Mouse (Mus musculus) midbrain, postnatal 0 days (tissue): ENCODE measurements at regions not wholly inside any gene's neighbourhood (a gene's known extent, or its start where the extent isn't known, plus 50 kb on each side); places are given as distances from the start of the nearest gene placed in this dataset.
"Not testable (repeated sequence)": the region's sequence is repeated elsewhere in the genome, so short reads cannot be mapped to it uniquely, and the experiment has no call there.

Experiments
- ATAC-seq: fragments of 200-750 bp; cut with Nextera tagmentation; 2 replicates; pipeline ENCODE4 v1.8.0; 2017; ENCODE audit warnings: moderate number of reproducible peaks, mild to moderate bottlenecking, moderate TSS enrichment, moderate library complexity; ENCODE audit not compliant: low FRiP score
- DNase-seq: peaks from one replicate; pipeline ENCODE4 v3.0.0-alpha.2; 2015; ENCODE audit warnings: low spot score
- H3K27ac ChIP-seq: fragments of 300-500 bp; sonication (generic); 2 replicates; pipeline ENCODE4 v1.5.1; 2014; ENCODE audit warnings: low read depth, mild to moderate bottlenecking, low read length, mixed read lengths
- H3K27me3 ChIP-seq: fragments of 300-500 bp; sonication (generic); 2 replicates; pipeline ENCODE4 v1.6.1; 2014; ENCODE audit warnings: low read length, control low read depth, mixed read lengths; ENCODE audit not compliant: insufficient read depth
- H3K36me3 ChIP-seq: fragments of 300-500 bp; sonication (generic); 2 replicates; pipeline ENCODE4 v1.6.1; 2014; ENCODE audit warnings: low read length, control low read depth, mixed read lengths; ENCODE audit not compliant: insufficient read depth
- H3K4me1 ChIP-seq: fragments of 300-500 bp; sonication (generic); 2 replicates; pipeline ENCODE4 v1.6.1; 2014; ENCODE audit warnings: mild to moderate bottlenecking, control low read depth, antibody characterized with exemption, low read length, mixed read lengths; ENCODE audit not compliant: insufficient read depth
- H3K4me2 ChIP-seq: fragments of 300-500 bp; sonication (generic); 2 replicates; pipeline ENCODE4 v1.6.1; 2014; ENCODE audit warnings: low read depth, mild to moderate bottlenecking, low read length, mixed read lengths; ENCODE audit not compliant: poor library complexity, severe bottlenecking
- H3K4me3 ChIP-seq: fragments of 300-500 bp; sonication (generic); 2 replicates; pipeline ENCODE4 v1.5.1; 2014; ENCODE audit warnings: low read depth, mild to moderate bottlenecking, low read length, moderate library complexity
- H3K9ac ChIP-seq: fragments of 300-500 bp; sonication (generic); replicated peaks from 2 replicates; pipeline ENCODE4 v1.6.1; 2014; ENCODE audit warnings: mild to moderate bottlenecking, low read length, moderate library complexity, mixed read lengths; ENCODE audit not compliant: poor library complexity, severe bottlenecking
- H3K9me3 ChIP-seq: fragments of 300-500 bp; sonication (generic); 2 replicates; pipeline ENCODE4 v1.6.1; 2016; ENCODE audit warnings: low read length, control low read depth
- CTCF ChIP-seq: IDR thresholded peaks from 2 replicates; pipeline ENCODE4 v1.5.1; 2016; ENCODE audit warnings: antibody characterized with exemption, mild to moderate bottlenecking
- WGBS: fragments of 180-500 bp; shearing (Covaris S2); extraction: QIAGEN DNeasy Blood & Tissue Kit; methylation state at CpG from one replicate; pipeline ENCODE4 v1.1.7; 2014; 5-methylcytosine and 5-hydroxymethylcytosine counted together

DNA sequence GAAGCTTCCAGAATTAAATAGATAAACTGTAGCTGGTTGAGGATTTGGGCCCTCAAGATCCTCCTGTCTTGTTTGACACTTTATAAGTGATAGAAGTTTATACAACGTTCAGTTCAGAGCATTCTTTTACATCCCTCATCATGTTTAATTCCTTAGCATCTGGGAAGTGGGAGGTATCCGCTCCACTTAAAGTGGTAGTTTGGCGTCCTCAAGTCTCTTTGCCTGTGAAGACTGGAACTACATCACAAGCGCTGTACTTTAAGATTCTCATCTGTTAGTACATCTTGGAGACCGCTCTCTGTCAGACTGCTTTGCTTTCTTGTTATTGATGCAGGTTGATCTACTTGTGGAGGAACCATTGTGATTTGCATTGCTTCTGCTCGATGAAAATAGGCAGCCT lies 459.1 kb upstream of the Sall1 start:
- no peak overlapping the region for H3K9ac ChIP-seq
- no peaks in the 10 kb centered on the region for H3K36me3 ChIP-seq
- H3K27me3 ChIP-seq: no peaks in the 10 kb centered on the region
- TF ChIP-seq CTCF: no peak
- no peak overlapping the region for H3K27ac ChIP-seq
- WGBS: 87% methylated on average over 6 of the region's 6 CpGs
- DNase-seq (no peak), ATAC-seq (no peak)
- no peaks in the 10 kb centered on the region for H3K4me1 ChIP-seq
- H3K4me3 ChIP-seq: no peak overlapping the region
- H3K4me2 ChIP-seq: no peak overlapping the region
- no peaks in the 10 kb centered on the region for H3K9me3 ChIP-seq

DNA sequence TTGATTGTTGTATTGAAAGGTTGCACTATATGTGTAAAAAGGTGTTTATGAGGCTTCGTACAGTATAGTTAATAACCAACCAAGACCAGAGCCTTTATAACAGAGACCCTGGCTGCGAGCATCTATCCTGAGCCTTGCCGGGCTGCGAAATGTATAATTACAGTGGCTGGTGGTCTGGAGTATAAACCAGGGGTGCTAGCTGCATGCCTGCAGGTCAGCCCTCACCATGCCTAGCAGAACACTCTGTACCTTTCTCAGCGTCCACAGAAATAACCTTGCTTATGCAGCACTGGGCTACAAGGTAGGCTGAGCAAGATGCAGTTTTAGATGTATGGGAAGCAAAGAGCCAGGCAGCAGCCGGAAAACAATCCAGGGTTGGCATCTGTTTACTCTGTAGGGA lies 457.8 kb upstream of the Sall1 start:
- DNase-seq (no peak), ATAC-seq (no peak)
- Histone ChIP-seq H3K36me3 (no peaks in the 10 kb centered on the region), H3K27ac (no peak overlapping the region), H3K27me3 (no peaks in the 10 kb centered on the region), H3K9ac (no peak overlapping the region), H3K4me2 (no peak overlapping the region), H3K4me1 (no peaks in the 10 kb centered on the region), H3K9me3 (no peaks in the 10 kb centered on the region), H3K4me3 (no peak overlapping the region)
- WGBS: 93% methylated on average over 6 of the region's 6 CpGs
- TF ChIP-seq CTCF: no peak

DNA sequence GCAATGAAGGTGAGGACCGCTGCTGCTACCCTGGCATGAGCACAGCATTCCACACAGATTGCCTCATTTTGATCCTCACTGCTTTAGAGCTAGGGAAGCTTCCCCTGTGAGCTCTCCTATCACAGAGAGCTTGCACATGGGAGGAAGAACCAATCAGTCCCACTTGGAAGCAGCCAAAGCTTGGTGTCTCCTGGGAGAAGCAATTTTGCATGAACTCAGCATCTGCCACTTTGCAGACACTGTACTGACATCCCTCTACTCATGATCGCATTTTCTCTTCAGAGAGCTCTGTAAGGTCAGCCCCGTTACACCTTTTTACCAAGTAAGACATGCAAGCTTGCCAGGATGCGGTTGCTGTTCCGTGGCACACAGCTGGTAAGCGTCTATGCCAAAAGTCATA lies 455.9 kb upstream of the Sall1 start:
- H3K4me1 ChIP-seq: no peaks in the 10 kb centered on the region
- no peak for ATAC-seq
- DNase-seq: peak; percentile 21
- H3K9ac ChIP-seq: no peak overlapping the region
- no peaks in the 10 kb centered on the region for H3K27me3 ChIP-seq
- H3K27ac ChIP-seq: no peak overlapping the region
- no peaks in the 10 kb centered on the region for H3K9me3 ChIP-seq
- H3K36me3 ChIP-seq: no peaks in the 10 kb centered on the region
- no peak overlapping the region for H3K4me3 ChIP-seq
- H3K4me2 ChIP-seq: no peak overlapping the region
- WGBS: 92% methylated on average over 6 of the region's 6 CpGs
- no peak for TF ChIP-seq CTCF

DNA sequence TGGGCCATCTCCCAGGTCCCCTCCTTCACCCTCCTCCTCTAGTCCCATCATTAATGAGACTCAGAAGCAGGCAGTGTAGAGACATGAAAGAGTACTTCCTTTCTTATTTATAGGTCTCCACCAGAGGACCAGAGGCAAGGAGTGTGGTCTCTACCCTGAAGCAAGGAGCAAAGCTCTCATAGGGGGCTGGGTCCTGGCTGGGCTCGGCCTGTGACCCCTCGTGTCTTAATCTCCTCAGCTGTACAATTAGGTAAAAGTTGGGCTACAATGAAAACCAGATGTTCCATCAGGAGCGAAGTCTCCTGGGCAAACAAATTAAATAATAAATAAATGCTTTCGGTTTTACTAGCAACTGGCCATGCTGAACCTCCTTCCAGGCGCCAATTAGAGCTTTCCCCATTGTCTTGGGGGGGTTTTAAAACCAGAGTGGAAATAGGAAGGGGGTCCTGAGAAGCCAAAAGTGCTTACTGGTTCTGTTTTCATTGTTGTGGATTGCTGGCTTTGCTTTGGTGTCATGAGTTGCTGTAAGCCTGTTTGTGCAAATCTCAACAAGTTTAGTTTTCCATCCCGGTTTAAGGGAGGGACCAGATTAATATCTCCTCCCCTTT lies 454.2 kb upstream of the Sall1 start:
- no peak for ATAC-seq

DNA sequence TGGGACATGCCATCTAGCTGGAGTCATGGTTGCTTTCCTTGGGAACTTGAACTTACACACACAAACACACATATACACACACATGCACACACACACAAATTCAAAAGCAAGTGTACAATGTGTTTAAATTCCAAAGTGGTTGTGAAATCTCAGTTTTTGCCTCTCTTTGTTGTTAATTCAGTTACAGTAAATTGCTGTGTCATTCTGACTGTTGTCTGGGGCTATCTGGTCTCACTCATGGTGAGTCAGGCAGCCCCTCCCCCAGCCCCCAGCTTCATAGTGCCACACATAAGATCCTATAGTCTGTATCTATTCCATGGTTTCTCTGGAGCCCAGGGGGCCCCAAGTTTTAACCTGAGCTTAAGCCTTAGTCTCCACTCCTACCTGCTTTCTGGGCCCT lies 448.4 kb upstream of the Sall1 start:
- Histone ChIP-seq H3K4me3 (no peak overlapping the region), H3K27ac (no peak overlapping the region), H3K4me2 (no peak overlapping the region), H3K4me1 (no peaks in the 10 kb centered on the region), H3K9ac (no peak overlapping the region), H3K36me3 (no peaks in the 10 kb centered on the region), H3K27me3 (no peaks in the 10 kb centered on the region), H3K9me3 (no peaks in the 10 kb centered on the region)
- ATAC-seq (no peak), DNase-seq (no peak)
- no peak for TF ChIP-seq CTCF

More for the DNA sequence above, 454.2 kb upstream of the Sall1 start:
- H3K27me3 ChIP-seq: no peaks in the 10 kb centered on the region
- no peak overlapping the region for H3K27ac ChIP-seq
- no peak overlapping the region for H3K4me2 ChIP-seq
- H3K4me1 ChIP-seq: no peaks in the 10 kb centered on the region
- H3K4me3 ChIP-seq: no peak overlapping the region
- 70% methylated on average over 6 of the region's 6 CpGs for WGBS
- no peaks in the 10 kb centered on the region for H3K9me3 ChIP-seq
- no peaks in the 10 kb centered on the region for H3K36me3 ChIP-seq
- no peak for DNase-seq
- no peak for TF ChIP-seq CTCF
- no peak overlapping the region for H3K9ac ChIP-seq

DNA sequence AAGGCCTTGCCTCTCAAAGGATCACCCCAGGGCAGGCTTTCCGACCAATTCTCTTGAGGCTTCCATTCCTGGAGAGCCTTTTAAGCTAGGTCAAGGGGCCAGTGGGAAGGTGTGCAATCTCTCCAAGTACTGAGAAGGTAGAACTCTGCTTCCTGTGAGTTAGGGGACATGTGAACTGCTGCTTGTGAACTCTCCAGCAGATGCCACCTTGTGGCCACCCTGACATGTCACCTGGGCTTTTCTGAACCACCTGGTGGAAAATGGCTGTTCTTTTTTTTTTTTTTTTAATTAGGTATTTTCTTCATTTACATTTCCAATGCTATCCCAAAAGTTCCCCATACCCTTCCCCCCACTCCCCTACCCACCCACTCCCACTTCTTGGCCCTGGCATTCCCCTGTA lies 438.5 kb upstream of the Sall1 start:
- not testable (repeated sequence) for H3K4me1 ChIP-seq, H3K27me3 ChIP-seq, H3K4me2 ChIP-seq, H3K9ac ChIP-seq, ATAC-seq, H3K27ac ChIP-seq, H3K36me3 ChIP-seq, H3K9me3 ChIP-seq, H3K4me3 ChIP-seq, DNase-seq
- 58% methylated on average over 1 of the region's 1 CpGs for WGBS
- TF ChIP-seq CTCF: peak; percentile 36
